Mouse (Mus musculus): ENCODE measurements around the gene Tsc22d1. TPM values are rescaled to one million over a fixed set of nuclear protein-coding genes. Genes with fewer than 3 reads are reported as not detected.

Gene Tsc22d1
- polyA plus RNA-seq, 1 experiment from 2014 or later = 296 TPM

DNA sequence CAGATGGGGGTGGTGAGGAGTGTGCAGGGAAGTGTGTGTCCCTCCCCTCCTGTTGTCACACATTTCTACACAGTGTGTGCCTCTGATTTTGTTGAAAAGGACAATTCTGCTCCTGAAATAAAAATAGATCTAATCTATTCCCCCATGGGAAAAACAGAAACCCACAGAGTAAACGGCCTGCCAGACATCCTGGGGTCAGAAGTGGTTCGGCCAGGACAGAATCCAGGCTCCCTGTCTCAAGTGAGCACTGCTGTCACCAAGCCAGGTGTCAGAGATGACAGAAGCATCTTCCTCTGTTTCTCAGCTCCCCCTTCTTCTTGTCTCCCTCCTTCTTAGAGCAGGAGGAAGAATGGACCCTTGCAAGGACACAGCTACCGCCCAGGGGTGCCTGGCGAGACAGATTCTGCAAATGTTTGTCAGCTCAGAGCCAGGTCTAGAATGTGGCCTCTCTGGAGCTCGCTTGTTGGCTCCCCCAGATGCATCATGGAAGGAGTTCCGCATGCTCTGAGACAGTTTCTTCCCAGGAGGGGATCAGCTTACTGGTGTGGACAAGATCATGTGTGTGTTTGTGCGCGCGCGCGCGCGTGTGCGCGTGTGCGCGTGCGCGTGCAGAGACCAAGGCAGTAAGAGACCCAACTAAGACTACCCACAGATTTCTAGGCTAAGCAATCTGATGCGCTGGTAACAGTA, 112.4 kb downstream of the Tsc22d1 start:
- no peak overlapping the region for H3K4me2 ChIP-seq
- H3K27me3 ChIP-seq (replicated peaks; ENCODE audit: control insufficient read depth, insufficient read depth, low read length) = no peaks in the 10 kb centered on the region
- H3K27ac ChIP-seq (ENCODE audit: low read depth, low read length) = no peak overlapping the region
- H3K4me3 ChIP-seq (ENCODE audit: low read depth, low read length) = no peak overlapping the region
- ATAC-seq (replicated peaks; ENCODE audit: low FRiP score) (no peak), DNase-seq (ENCODE audit: low spot score) (no peak)
- H3K36me3 ChIP-seq (ENCODE audit: control insufficient read depth, insufficient read depth, low read length) = no peaks in the 10 kb centered on the region
- peaks cover 26% of the 10 kb centered on the region for H3K4me1 ChIP-seq (replicated peaks; ENCODE audit: control insufficient read depth, insufficient read depth, low read length)
- H3K9ac ChIP-seq (ENCODE audit: low read depth, low read length) = no peak overlapping the region
- 90% methylated on average over 20 of the region's 20 CpGs for WGBS
- H3K9me3 ChIP-seq (ENCODE audit: control insufficient read depth, low read length) = no peaks in the 10 kb centered on the region

DNA sequence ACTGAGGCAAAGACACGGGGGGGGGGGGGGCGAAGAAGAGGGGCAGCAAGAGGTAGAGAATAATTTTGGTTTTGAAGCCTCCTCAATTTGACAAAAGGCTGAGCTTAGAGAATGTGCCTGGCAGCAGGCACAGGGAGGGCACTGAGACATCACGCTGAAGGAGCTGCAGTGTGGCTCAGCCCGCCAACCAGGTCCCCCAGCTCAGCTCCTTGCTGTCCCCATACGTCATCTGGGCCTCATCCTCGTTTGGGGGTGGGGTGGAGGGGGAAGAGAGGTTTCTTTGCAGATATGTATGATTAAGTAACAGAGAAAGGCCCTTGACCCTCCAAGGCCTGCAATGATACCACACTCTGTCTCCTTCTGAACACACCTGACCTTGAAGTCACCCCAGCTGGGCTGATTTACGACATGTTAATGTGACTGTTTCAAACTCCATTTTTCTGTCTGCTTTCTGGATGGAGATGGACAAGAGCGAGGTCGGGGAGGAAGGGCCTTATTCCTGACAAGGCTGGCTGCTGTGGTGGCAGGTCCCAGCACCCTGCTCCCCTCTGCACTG, 113.1 kb downstream of the Tsc22d1 start:
- ATAC-seq (replicated peaks; ENCODE audit: low FRiP score) = no peak
- WGBS = 54% methylated on average over 9 of the region's 9 CpGs
- no peaks in the 10 kb centered on the region for H3K27me3 ChIP-seq (replicated peaks; ENCODE audit: control insufficient read depth, insufficient read depth, low read length)
- DNase-seq (ENCODE audit: low spot score) = no peak
- H3K4me2 ChIP-seq = no peak overlapping the region
- H3K9me3 ChIP-seq (ENCODE audit: control insufficient read depth, low read length) = no peaks in the 10 kb centered on the region
- H3K9ac ChIP-seq (ENCODE audit: low read depth, low read length) = 0 out of 2 replicates have a peak overlapping the region, but pooled peaks have one; percentile 18
- no peak overlapping the region for H3K27ac ChIP-seq (ENCODE audit: low read depth, low read length)
- H3K4me3 ChIP-seq (ENCODE audit: low read depth, low read length) = no peak overlapping the region
- H3K4me1 ChIP-seq (replicated peaks; ENCODE audit: control insufficient read depth, insufficient read depth, low read length) = peaks cover 31% of the 10 kb centered on the region
- no peaks in the 10 kb centered on the region for H3K36me3 ChIP-seq (ENCODE audit: control insufficient read depth, insufficient read depth, low read length)

DNA sequence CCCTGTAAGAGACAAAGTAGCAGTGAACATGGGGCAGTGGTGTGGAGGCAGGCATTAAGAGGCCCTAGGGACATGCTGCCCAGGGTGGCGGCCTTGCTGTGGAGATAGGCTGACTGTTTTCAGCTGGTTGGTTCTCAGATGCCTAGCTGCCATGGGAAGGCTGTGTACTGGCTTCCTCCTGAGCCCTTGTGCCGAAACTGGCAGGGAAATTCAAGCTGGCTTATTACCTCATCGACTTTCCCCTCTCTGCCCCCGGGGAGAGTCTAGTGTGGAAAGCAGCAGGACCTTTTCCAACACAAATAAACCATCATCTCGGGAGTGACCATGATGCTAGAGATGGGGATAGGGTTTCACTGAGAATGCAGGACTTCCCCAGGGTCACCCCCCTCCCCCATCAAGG, 113.9 kb downstream of the Tsc22d1 start:
- no peak for DNase-seq (ENCODE audit: low spot score)
- Histone ChIP-seq H3K9me3 (ENCODE audit: control insufficient read depth, low read length) (no peaks in the 10 kb centered on the region), H3K36me3 (ENCODE audit: control insufficient read depth, insufficient read depth, low read length) (no peaks in the 10 kb centered on the region), H3K4me2 (no peak overlapping the region), H3K27me3 (replicated peaks; ENCODE audit: control insufficient read depth, insufficient read depth, low read length) (no peaks in the 10 kb centered on the region), H3K9ac (ENCODE audit: low read depth, low read length) (no peak overlapping the region), H3K4me1 (replicated peaks; ENCODE audit: control insufficient read depth, insufficient read depth, low read length) (peaks cover 36% of the 10 kb centered on the region), H3K27ac (ENCODE audit: low read depth, low read length) (no peak overlapping the region), H3K4me3 (ENCODE audit: low read depth, low read length) (no peak overlapping the region)
- ATAC-seq (replicated peaks; ENCODE audit: low FRiP score) = no peak
- 56% methylated on average over 5 of the region's 5 CpGs for WGBS

DNA sequence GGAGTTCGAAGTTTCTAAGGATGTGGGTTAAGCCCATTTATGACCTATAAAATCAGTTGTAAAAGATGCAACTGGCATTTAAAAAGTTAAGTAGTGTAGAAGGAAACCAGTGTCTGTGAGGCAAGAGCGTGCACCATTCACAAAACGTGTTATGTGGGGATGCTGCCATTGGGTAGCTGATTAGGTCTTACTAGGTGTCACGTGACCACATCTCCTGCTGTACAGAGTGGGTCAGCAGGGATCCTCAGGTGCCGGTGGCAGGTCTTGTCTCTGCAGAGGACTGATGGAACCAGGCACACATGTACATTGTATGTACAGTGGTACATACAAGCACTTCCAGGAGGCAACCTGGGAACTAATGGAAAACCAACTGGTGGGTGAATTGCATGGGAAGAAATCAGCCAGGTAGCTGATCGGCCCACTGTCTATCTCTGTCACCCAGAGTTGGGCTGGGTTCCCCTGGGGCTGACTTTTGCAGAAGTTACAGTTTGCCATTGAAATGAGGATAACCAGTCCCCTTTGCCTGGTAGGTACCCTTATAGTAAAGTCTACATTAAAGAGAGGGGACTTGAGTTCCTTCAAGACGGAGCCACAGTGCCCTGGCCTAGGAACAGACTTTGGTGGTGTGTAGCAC, 116.4 kb downstream of the Tsc22d1 start:
- WGBS = 74% methylated on average over 7 of the region's 7 CpGs
- no peaks in the 10 kb centered on the region for H3K36me3 ChIP-seq (ENCODE audit: control insufficient read depth, insufficient read depth, low read length)
- DNase-seq (ENCODE audit: low spot score) (no peak), ATAC-seq (replicated peaks; ENCODE audit: low FRiP score) (0 out of 2 replicates have a peak, but pooled peaks have one; percentile 10)
- H3K9me3 ChIP-seq (ENCODE audit: control insufficient read depth, low read length) = no peaks in the 10 kb centered on the region
- 0 out of 2 replicates have a peak overlapping the region, but pooled peaks have one; percentile 26 for H3K9ac ChIP-seq (ENCODE audit: low read depth, low read length)
- H3K27me3 ChIP-seq (replicated peaks; ENCODE audit: control insufficient read depth, insufficient read depth, low read length) = no peaks in the 10 kb centered on the region
- peak overlapping the region; percentile 97 for H3K27ac ChIP-seq (ENCODE audit: low read depth, low read length)
- no peak overlapping the region for H3K4me3 ChIP-seq (ENCODE audit: low read depth, low read length)
- H3K4me2 ChIP-seq = peak overlapping the region; percentile 72
- peaks cover 38% of the 10 kb centered on the region for H3K4me1 ChIP-seq (replicated peaks; ENCODE audit: control insufficient read depth, insufficient read depth, low read length)

DNA sequence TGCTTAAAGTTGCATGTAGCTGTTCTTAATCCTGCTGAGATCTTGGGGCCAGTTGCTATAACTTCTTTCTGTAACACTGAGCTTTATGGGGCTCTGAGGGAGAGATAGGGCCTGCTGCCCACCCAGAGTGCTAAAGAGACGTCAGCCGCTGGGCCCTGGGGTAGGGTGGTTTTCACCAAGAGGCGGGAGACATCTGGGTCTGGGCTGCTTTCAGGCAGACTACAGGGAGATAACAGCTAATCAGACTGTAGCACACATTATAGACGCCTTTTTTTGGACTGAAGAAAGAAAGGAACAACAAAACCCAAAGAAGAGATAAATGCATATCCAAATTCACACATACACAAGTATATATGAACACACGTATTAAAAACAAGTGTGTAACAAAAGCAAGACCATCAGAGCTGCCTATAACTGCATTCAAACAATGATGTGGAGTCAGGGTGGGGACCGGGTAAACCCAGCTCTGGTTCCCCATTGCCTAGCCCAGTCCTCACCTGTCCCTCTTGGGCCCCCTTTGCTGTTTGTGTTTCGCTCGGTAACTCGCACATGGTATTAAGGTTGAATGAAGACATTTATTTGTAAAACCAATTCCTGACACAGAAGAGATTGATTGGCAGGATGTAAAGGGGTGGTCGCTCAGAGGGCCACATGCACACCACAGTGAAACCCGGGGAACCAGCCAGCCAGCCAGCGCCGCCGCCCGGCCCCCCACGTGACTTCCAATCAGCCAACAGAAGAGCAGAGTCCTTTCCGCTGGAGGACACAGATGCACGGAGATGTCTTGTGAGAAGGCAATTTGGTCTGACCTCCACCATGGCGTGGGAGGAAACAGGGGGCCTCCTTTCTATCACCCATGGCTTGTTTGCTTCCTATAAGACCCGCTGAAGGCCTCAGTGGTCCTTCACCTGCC, 117.8 kb downstream of the Tsc22d1 start:
- Histone ChIP-seq H3K9me3 (ENCODE audit: control insufficient read depth, low read length) (no peaks in the 10 kb centered on the region), H3K4me1 (replicated peaks; ENCODE audit: control insufficient read depth, insufficient read depth, low read length) (peaks cover 46% of the 10 kb centered on the region), H3K9ac (ENCODE audit: low read depth, low read length) (peak overlapping the region; percentile 69), H3K4me2 (peak overlapping the region; percentile 72), H3K36me3 (ENCODE audit: control insufficient read depth, insufficient read depth, low read length) (no peaks in the 10 kb centered on the region), H3K27me3 (replicated peaks; ENCODE audit: control insufficient read depth, insufficient read depth, low read length) (no peaks in the 10 kb centered on the region), H3K4me3 (ENCODE audit: low read depth, low read length) (peak overlapping the region; percentile 38), H3K27ac (ENCODE audit: low read depth, low read length) (peak overlapping the region; percentile 97)
- DNase-seq (ENCODE audit: low spot score) (peak; percentile 86), ATAC-seq (replicated peaks; ENCODE audit: low FRiP score) (peak; percentile 92)
- 11% methylated on average over 20 of the region's 20 CpGs for WGBS

DNA sequence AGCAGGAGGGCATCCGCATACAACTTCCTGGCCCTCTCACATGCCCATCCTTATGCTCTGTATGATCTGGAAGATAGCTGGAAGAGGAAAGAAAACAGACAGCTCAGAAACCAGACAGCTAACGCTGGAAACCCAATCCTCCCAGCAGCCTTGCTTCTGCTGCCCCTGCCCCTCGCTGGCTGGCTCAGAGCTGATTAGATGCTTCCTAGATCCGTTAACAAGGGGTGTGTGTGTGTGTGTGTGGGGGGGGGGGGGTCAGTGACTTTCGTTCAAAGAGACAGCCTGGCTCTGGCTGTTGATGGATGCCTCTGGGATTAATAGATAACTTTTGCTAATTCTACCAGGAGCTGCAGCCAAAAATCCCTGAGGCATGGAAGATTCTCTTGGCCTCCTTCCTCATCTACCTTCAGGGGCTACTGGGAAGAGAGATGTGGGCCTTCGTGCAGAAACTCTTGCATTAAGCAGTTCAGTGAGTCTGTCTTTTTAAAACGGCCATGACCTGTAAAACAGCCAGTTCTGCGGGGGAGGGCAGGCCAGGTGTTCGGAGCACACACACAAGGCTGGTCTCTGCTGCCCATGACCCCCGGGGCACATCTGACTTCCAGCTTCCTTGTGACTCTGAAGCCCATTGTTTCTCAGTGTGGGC, 118.5 kb downstream of the Tsc22d1 start:
- DNase-seq (ENCODE audit: low spot score) = peak; percentile 64
- peak; percentile 79 for ATAC-seq (replicated peaks; ENCODE audit: low FRiP score)
- H3K4me2 ChIP-seq = peak overlapping the region; percentile 72
- no peaks in the 10 kb centered on the region for H3K36me3 ChIP-seq (ENCODE audit: control insufficient read depth, insufficient read depth, low read length)
- H3K9ac ChIP-seq (ENCODE audit: low read depth, low read length) = peak overlapping the region; percentile 69
- peak overlapping the region; percentile 97 for H3K27ac ChIP-seq (ENCODE audit: low read depth, low read length)
- peak overlapping the region; percentile 38 for H3K4me3 ChIP-seq (ENCODE audit: low read depth, low read length)
- peaks cover 43% of the 10 kb centered on the region for H3K4me1 ChIP-seq (replicated peaks; ENCODE audit: control insufficient read depth, insufficient read depth, low read length)
- no peaks in the 10 kb centered on the region for H3K27me3 ChIP-seq (replicated peaks; ENCODE audit: control insufficient read depth, insufficient read depth, low read length)
- no peaks in the 10 kb centered on the region for H3K9me3 ChIP-seq (ENCODE audit: control insufficient read depth, low read length)
- 8% methylated on average over 10 of the region's 10 CpGs for WGBS

DNA sequence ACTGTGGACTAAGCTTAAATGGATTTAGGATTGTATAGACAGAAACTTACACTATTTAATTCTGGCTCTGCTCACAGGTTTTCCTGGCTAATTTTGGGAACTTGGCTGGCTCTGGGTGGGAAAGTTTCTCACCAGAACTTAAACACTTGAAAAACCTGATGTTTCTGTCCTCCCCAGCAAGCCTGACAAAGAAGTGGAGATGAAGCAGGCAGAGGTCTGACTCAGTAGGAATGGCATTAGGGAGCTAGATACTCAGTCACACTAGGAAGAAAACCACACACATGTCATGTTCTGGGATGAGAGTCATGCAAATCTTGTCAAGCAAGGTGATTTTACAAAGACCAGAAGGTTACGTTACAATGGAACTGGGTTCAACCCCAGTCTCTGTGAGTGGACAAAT, 120.3 kb downstream of the Tsc22d1 start:
- no peak overlapping the region for H3K9ac ChIP-seq (ENCODE audit: low read depth, low read length)
- ATAC-seq (replicated peaks; ENCODE audit: low FRiP score) (no peak), DNase-seq (ENCODE audit: low spot score) (no peak)
- no peaks in the 10 kb centered on the region for H3K36me3 ChIP-seq (ENCODE audit: control insufficient read depth, insufficient read depth, low read length)
- no peaks in the 10 kb centered on the region for H3K27me3 ChIP-seq (replicated peaks; ENCODE audit: control insufficient read depth, insufficient read depth, low read length)
- no peak overlapping the region for H3K27ac ChIP-seq (ENCODE audit: low read depth, low read length)
- no peak overlapping the region for H3K4me3 ChIP-seq (ENCODE audit: low read depth, low read length)
- H3K4me2 ChIP-seq = peak overlapping the region; percentile 6; the same call in 1 of the 2 replicates
- H3K4me1 ChIP-seq (replicated peaks; ENCODE audit: control insufficient read depth, insufficient read depth, low read length) = peaks cover 40% of the 10 kb centered on the region
- no peaks in the 10 kb centered on the region for H3K9me3 ChIP-seq (ENCODE audit: control insufficient read depth, low read length)
- WGBS = 83% methylated on average over 1 of the region's 1 CpGs

DNA sequence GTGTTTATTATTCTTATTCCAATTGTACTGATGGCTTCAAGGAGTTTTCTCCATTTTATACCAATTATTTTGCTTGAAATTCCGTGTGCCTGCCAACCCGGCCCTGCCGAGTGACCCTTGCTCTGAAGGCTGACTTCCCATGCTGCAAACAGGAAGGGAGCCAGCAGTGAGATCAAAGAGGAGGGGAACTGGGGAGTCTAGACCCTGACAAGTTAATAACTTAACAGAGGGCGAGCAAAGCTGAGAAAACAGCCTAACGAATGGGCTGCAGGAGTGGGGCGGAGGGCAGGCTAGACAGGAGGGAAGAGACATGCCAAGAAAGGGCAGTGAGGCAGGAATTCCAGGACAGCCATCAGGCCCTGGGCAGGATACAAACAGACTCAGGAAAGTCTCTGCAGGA, 122.2 kb downstream of the Tsc22d1 start:
- no peaks in the 10 kb centered on the region for H3K27me3 ChIP-seq (replicated peaks; ENCODE audit: control insufficient read depth, insufficient read depth, low read length)
- 34% methylated on average over 6 of the region's 6 CpGs for WGBS
- no peaks in the 10 kb centered on the region for H3K36me3 ChIP-seq (ENCODE audit: control insufficient read depth, insufficient read depth, low read length)
- H3K9ac ChIP-seq (ENCODE audit: low read depth, low read length) = no peak overlapping the region
- H3K4me2 ChIP-seq = no peak overlapping the region
- ATAC-seq (replicated peaks; ENCODE audit: low FRiP score) = no peak
- no peak overlapping the region for H3K4me3 ChIP-seq (ENCODE audit: low read depth, low read length)
- no peak for DNase-seq (ENCODE audit: low spot score)
- H3K4me1 ChIP-seq (replicated peaks; ENCODE audit: control insufficient read depth, insufficient read depth, low read length) = peaks cover 34% of the 10 kb centered on the region
- H3K9me3 ChIP-seq (ENCODE audit: control insufficient read depth, low read length) = no peaks in the 10 kb centered on the region
- H3K27ac ChIP-seq (ENCODE audit: low read depth, low read length) = peak overlapping the region; percentile 23; the same call in 1 of the 2 replicates

All from liver, embryonic 11.5 days (tissue).